Mouse (Mus musculus) CD4-positive, CD25-positive, alpha-beta regulatory T cell, adult 2 months (primary cell): ENCODE data around the gene Pawr.

Experiments used
- DNase-seq: peaks from one replicate; pipeline ENCODE4 v3.0.0-alpha.2; 2012; ENCODE audit warnings: low read depth, low spot score

Gene Pawr

GRCm38 (mm10) chr10:108389927-108390287 is 58.0 kb downstream of the Pawr start:
- DNase-seq = no peak

DNA sequence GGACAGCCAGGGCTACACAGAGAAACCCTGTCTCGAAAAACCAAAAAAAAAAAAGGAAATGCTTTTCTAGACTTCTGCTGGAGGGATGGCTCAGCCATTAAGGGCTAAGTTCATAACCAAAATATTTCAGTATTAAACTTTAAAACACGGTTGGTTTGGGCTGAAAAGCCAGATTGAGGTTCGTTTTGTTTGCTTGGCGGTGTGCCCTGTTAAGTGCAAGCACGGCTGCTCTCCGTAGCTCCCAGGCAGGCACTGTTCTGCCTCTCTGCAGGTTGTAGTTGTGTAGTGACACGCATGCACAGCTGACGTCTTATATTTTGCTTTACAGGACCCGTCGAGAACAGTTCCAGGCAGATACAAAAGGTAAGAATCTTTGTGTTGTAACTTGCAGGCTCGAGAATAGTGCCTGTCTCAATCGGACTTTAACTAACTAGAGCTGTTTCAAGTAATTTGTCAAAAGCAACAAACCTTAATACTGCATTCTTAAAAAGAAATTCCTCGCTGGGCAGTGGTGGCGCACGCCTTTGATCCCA is 59.5 kb downstream of the Pawr start:
- DNase-seq = no peak

GRCm38 (mm10) chr10:108392151-108392550 is 60.2 kb downstream of the Pawr start:
- no peak for DNase-seq

DNA sequence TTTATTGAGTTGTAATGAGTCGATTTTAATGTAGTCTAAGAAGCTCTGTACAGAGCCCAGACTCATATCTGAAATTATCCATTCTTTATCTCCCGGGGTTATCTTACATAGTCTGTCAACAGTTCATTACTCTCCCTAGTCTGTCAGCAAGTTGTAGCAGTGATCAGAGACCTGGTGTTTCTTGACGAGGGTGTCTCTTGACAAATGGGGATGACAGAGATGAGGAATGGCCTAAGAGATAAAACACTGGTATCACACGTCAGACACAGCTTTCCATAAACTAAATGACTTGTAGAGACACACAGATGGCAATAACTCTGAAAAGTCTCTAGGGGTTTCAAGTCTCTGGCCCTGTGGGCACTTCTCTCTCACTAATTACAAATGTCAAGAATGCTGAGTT is 62.4 kb downstream of the Pawr start:
- DNase-seq = no peak

DNA sequence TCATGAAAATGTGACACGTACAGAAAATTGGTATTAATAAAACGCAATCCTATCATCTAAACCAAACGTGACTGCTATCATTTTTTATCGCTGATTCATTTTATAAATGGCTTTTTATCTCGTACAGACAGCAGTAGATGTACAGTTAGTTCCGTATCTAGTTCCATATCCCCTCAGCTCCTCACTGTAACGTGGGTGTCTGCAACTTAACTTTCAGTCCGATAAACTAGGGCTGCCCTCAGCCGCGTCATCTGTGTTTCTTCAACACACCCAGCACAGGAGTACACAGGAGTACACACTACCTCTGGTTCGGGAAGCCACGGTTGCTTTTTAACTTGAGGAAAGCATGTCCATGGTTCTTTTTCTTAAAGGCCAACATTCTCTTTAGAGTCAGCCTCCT is 63.3 kb downstream of the Pawr start:
- no peak for DNase-seq

DNA sequence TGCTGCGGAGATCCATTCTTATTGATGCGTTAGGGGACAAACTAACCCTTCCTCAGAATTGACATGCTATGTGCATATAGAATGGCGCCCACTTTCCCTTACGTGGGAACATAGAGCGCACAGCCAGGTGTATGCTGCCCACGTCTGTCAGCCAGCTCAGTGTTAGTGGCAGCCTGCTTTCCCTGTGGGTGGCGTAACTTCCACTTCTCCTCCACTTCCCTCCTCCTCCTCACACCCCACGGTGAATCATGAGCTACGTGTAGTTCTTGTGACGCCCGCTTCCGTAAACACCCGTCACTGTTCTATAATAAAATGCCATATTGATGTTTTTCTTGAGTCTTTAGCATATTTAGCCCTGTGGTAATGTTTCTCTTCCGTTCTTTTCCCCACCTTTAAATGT is 63.7 kb downstream of the Pawr start:
- no peak for DNase-seq

DNA sequence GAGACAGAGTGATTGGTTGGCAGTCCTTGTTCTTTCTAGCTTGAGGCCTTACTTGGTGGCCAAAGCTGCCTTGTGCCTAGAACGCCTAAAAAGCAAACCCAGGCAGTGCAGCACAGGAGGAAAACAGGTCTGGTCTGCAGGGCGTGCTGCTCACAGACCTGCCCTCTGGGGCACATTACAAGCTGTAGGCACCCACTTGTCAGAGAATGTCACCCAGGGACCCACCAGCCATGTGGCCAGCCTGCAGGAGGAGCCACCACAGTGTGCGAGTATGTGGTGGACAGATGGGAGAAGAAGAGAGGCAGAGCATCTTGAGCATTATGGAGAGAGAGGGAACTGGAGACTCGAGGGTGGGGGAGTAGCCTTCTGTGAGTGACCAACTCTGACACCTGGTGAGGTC is 70.8 kb downstream of the Pawr start:
- no peak for DNase-seq

DNA sequence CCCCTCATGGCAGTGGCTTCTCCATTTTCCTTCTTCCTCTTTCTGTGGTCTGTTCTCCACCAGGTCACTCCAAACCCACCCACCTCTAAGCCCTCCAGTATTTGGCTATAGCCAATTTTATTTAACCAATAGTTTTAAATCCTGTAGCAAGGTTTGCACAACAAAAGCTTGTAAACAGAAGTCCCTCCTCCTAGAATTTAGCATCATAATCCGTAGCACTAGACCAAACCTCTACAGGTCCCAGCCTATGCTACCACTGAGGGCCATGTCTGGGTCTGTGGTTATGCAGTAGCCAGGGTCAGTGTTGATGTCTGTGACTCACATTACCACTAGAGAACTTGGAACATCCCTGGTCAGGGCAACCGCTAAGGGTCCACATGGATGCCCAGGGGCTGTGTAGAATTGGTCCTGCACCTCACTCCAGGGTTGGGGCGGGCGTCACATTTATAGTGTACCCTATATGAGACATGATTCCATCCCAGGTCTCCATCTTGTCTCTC is 71.5 kb downstream of the Pawr start:
- no peak for DNase-seq

DNA sequence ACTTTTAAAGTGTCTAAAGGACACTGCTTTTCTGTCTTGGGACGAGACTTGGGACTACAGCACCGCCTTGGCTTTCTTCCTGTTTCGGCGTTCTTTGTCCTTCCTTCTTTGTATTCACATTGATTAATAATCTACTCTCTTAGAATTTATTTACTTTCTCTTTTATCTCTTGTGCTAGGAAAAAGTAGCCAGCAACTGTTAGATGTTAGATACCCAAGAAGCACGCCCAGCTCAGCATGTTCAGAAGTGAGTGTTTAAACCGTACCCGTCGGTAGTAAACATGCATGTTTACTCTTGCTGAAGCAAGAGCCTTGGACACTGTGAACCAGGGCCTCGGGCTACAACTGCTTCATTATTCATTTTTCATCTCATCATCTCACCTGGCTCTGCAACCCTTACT is 72.2 kb downstream of the Pawr start:
- no peak for DNase-seq

- DNase-seq = no peak
Observed at GRCm38 (mm10) chr10:108405076-108405475, 73.2 kb downstream of the Pawr start.

DNA sequence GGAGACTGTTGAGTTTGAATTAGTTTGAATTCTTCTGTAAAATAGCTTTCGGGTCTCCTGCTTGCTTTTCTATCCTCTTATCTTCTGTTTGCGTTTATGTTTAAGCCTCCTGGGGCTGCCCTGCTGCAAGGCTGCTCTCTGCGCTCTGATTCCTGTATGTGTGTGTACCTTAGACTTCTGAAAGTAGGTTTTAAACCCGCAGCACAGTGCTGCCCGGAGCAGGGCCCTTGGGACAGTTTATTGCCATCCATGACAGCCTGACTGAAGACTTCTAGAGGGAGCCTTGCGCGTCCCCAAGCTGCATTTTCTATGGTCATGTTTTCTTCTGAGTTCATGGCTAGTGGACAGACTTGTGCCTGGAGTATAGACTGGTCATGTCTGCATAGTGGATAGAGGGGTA is 74.0 kb downstream of the Pawr start:
- no peak for DNase-seq

DNA sequence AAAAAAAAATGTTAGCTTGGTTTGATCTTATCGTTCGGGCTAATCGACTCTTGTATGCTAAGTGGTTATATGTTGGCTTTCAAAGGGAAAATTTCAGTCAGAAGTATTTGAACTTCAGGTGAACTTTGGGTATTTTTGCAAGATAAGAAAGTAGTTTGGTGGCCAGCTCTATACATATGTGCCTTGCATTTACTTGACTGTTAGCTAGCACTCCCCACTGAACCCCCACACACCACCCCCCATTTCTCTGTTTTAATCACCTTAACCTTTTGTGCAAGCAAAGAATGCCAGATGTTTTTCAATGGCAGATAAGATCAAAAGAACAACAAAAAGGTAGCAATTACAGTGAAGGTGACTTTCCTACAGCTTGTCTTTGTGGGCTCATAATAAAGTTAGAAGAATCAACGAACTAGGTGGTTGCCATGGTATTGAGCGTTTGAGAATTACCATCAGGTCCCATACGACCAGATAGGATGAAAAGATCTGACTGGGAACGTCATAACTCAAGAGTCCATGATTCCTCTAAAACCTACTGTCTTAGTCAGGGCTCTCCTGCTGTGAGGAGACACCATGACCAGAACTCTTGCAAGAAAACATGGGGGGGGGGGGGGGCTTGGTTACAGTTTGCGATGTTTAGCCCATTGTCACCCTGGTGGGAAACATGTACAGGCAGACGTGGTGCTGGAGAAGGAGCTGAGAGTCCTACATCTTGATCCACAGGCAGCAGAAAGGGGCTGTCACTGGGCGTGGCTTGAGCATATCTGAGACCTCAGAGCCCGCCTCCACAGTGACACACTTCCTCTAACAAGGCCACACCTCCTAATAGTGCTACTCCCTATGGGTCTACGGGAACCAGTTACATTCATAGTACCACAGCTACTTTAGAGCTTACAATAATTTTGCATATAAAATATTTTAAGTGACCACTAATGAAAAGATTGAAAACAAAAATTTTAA is 75.2 kb downstream of the Pawr start:
- DNase-seq = no peak

DNA sequence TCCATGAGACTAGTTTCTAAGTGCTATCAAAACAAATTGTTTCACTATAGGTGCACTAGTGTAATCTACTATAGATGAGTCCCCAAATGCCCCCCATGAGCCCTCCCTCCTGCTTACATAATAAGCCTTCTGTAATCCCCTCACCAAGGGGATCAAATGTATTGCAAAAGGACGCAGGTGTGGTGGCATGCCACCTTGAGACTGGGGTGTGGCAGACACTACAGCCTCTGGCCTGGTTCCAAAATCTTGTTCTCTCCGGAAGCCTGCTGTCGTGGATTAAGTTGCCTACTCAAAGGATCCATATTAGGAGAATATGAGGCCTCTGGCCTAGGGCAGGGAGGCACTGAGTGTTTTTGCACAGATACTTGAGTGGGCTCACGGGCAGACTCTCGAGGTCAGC is 76.1 kb downstream of the Pawr start:
- DNase-seq = no peak

DNA sequence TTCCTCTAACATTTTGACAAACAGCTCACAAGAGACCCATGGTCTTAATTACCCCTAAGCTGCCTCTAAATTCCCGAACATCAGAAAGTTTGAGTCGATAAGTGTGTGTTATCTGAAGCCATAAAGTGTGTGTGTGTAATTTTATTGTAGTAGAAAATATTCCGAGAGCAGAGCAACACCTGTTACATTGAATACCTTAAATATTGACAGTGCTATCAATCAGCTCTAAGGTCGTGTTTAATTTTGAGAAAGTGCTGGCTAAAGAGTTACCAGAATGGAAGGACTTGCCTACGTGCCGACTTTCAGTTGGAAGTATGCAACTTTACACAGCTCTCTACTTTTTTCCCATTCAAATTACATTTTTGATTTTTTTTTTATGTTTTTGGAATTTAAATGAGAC is 76.5 kb downstream of the Pawr start:
- no peak for DNase-seq

- no peak for DNase-seq
Observed at GRCm38 (mm10) chr10:108408986-108409385, 77.1 kb downstream of the Pawr start.

- no peak for DNase-seq
Observed at GRCm38 (mm10) chr10:108409529-108409928, 77.6 kb downstream of the Pawr start.

DNA sequence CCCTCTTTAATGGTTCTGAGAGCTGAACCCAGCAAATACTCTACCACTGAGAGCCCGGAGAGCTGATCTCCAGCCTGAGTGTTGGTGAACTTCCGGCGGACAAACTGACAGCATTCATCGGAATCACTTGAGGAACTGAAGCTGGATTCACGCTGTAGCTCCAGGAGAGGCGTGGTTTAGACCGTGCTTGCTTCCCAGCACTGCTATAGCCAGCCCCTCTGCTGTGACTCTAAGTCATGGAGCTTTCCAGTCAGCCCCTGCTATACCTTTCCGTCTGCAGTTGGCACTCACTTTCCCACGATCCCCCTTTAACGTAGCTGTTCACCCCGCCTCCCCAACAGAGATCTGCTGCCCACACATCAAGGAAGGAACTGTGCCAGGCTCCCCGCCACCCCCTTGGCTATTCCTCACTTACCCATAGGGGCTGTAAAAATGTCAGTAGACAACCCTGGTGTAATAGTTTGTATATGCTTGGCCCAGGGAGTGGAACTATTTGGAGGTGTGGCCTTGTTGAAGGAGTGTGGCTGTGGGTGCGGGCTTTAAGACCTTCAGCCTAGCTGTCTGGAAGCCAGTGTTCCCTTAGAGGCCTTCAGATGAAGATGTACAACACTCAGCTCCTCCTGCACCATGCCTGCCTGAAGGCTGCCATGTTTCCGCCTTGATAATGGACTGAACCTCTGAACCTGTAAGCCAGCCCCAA is 83.2 kb downstream of the Pawr start:
- DNase-seq = no peak

- DNase-seq = no peak
Observed at GRCm38 (mm10) chr10:108417448-108417847, 85.5 kb downstream of the Pawr start.

GRCm38 (mm10) chr10:108430553-108430952 is 98.6 kb downstream of the Pawr start:
- DNase-seq = no peak

DNA sequence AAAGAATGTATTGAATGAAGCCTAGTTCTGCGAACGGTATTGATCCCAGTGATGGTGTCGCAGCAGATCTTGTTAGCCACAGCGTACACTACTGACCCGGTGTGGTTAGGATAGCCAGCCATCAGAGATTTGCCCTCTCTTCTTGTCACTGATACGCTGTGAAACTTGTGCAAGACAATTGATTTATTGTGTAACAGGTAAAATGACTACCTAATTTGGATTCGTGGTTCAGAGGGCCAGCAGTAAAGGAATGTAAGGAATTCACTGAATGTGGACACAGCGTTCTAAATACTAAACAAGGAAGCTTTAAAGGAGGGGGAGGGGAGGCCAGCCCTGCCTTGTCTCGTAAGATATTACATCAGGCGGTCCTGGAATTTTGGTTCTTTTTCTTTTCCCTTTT is 100.3 kb downstream of the Pawr start:
- no peak for DNase-seq

DNA sequence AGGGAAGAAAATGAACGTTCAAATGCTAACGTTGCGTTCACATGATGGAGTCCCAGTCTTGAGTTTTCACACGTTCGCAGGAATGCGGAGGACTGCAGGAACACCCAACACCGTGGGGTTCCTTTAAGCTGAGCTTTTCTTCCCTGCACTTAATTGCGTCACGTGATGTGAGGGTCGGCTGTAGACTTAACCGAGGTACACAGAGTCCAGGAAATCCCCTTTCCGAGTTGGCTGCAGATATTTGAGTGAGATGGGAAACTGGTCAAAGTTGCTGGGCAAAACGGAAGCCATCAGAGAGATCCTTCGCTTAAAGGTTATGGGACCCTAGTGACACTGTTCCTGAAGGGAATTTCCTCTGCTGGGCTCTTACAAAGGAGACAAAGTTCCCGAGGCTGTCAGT is 102.1 kb downstream of the Pawr start:
- DNase-seq = no peak

DNA sequence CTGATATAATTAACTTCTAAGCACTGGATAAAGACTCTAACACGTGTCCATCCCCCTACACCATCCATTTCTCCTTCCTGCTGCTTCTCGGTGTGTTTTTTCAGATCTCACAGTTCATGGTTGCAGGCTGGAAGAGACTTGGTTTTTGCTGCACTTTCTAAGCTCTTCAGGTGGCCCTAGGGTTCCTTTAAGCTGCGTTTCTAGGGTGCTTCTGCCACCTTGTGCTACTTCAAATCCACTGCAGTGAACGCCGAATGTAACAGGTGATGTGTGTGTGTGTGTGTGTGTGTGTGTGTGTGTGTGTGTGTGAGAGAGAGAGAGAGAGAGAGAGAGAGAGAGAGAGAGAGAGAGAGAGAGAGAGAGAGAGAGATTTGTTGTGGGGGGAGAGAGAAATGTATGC is 103.7 kb downstream of the Pawr start:
- DNase-seq = no peak

- no peak for DNase-seq
Observed at GRCm38 (mm10) chr10:108436365-108436764, 104.4 kb downstream of the Pawr start.
